Mouse (Mus musculus) stomach, embryonic 16.5 days (tissue): ENCODE measurements around the gene Fndc9. TPM values are rescaled to one million over a fixed set of nuclear protein-coding genes. Genes with fewer than 3 reads are reported as not detected.
A peak's percentile ranks its signal among the peaks of the same experiment; 100 is the strongest.

Experiments used
- ATAC-seq: fragments of 200-750 bp; cut with Nextera tagmentation; 2 replicates; pipeline ENCODE4 v1.8.0; 2017; ENCODE audit warnings: moderate number of reproducible peaks, moderate TSS enrichment; ENCODE audit not compliant: insufficient read depth, low FRiP score
- H3K27ac ChIP-seq: fragments of 300-500 bp; sonication (generic); 2 replicates; pipeline ENCODE4 v1.5.1; 2014; ENCODE audit warnings: low read length
- H3K27me3 ChIP-seq: fragments of 300-500 bp; sonication (generic); 2 replicates; pipeline ENCODE4 v1.6.1; 2014; ENCODE audit warnings: low read length, control low read depth, mixed read lengths; ENCODE audit not compliant: control insufficient read depth, insufficient read depth
- H3K36me3 ChIP-seq: fragments of 300-500 bp; sonication (generic); 2 replicates; pipeline ENCODE4 v1.6.1; 2014; ENCODE audit warnings: low read length; ENCODE audit not compliant: control insufficient read depth, insufficient read depth
- H3K4me1 ChIP-seq: fragments of 300-500 bp; sonication (generic); 2 replicates; pipeline ENCODE4 v1.6.1; 2014; ENCODE audit warnings: low read length, control low read depth, mixed read lengths; ENCODE audit not compliant: control insufficient read depth, insufficient read depth
- H3K4me2 ChIP-seq: fragments of 300-500 bp; sonication (generic); 2 replicates; pipeline ENCODE4 v1.6.1; 2014; ENCODE audit warnings: low read depth, low read length, mixed read lengths
- H3K4me3 ChIP-seq: fragments of 300-500 bp; sonication (generic); replicated peaks from 2 replicates; pipeline ENCODE4 v1.5.1; 2014; ENCODE audit warnings: mild to moderate bottlenecking, low read length
- H3K9ac ChIP-seq: fragments of 300-500 bp; sonication (generic); 2 replicates; pipeline ENCODE4 v1.6.1; 2014; ENCODE audit warnings: low read length
- H3K9me3 ChIP-seq: fragments of 300-500 bp; sonication (generic); replicated peaks from 2 replicates; pipeline ENCODE4 v1.6.1; 2016; ENCODE audit warnings: low read length, control low read depth; ENCODE audit not compliant: control insufficient read depth
- WGBS: fragments of 180-500 bp; shearing (Covaris S2); extraction: QIAGEN DNeasy Blood & Tissue Kit; methylation state at CpG from one replicate; pipeline ENCODE4 v1.1.7; 2014; 5-methylcytosine and 5-hydroxymethylcytosine counted together
- polyA plus RNA-seq: library from polyadenylated mRNA; unstranded; fragments of >200 nt; fragmentation: Nextera tagmentation; extraction: Ambion mirVana; gene quantifications from 2 replicates; pipeline ENCODE4 v1.2.1, GENCODE M21; 2015

Gene Fndc9
- polyA plus RNA-seq, 1 experiment from 2014 or later: 0.27 TPM

DNA sequence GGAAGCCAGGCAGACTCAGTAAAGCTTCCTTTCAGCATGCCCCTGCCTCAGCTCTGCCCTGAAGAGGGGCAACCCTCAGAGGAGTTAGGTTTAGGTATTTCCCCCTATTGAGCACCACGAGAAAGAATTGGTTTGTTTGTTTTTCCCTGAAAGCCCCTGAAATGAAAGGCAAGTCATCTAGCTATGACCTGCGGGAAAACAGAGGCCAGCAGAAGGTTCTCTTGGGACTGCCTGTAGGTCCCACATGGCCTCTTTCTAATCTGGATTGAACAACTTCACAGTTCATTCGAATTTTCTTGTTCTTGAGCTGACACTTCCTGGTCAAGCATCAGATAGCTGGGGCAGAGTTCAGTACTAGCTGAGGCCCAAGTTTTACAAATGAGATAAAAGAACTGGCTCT, 23.5 kb upstream of the Fndc9 start:
- Histone ChIP-seq H3K27ac (peak overlapping the region; percentile 60), H3K9me3 (no peaks in the 10 kb centered on the region), H3K27me3 (no peaks in the 10 kb centered on the region), H3K36me3 (no peaks in the 10 kb centered on the region), H3K4me2 (no peak overlapping the region), H3K9ac (peak overlapping the region; percentile 45), H3K4me1 (peaks cover 41% of the 10 kb centered on the region), H3K4me3 (no peak overlapping the region)
- WGBS: 28% methylated on average over 3 of the region's 3 CpGs
- no peak for ATAC-seq

DNA sequence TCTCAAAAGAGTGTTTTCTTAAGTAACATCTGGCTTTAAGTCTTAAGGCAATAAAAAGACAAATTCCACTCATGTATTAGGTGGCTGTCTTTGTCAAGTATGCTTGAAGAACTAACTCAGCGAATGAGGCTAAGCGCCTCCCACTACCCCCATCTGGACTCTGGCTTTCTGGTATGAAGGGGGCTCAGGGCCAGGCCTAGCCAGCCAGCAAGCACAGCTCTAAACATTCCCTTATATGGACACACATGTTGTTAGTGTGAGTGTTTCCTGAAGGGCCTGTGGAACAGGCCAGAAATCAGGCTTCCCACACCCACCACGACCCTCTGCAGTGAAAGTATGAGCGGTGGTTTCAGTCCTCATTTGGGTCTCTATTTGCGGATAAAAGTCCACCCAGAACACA, 21.5 kb upstream of the Fndc9 start:
- Histone ChIP-seq H3K27me3 (no peaks in the 10 kb centered on the region), H3K36me3 (no peaks in the 10 kb centered on the region), H3K4me1 (peaks cover 41% of the 10 kb centered on the region), H3K9me3 (no peaks in the 10 kb centered on the region), H3K9ac (peak overlapping the region; percentile 64; the same call in 1 of the 2 replicates), H3K4me3 (no peak overlapping the region), H3K27ac (peak overlapping the region; percentile 98), H3K4me2 (no peak overlapping the region; the same call in 1 of the 2 replicates)
- peak; percentile 90 for ATAC-seq
- WGBS: 40% methylated on average over 5 of the region's 5 CpGs

GRCm38 (mm10) chr11:46214368-46215230, 20.7 kb upstream of the Fndc9 start:
- Histone ChIP-seq H3K27ac (peak overlapping the region; percentile 98), H3K9ac (peak overlapping the region; percentile 64), H3K4me3 (no peak overlapping the region), H3K36me3 (no peaks in the 10 kb centered on the region), H3K9me3 (no peaks in the 10 kb centered on the region), H3K4me2 (peak overlapping the region; percentile 32), H3K4me1 (peaks cover 40% of the 10 kb centered on the region), H3K27me3 (no peaks in the 10 kb centered on the region)
- 24% methylated on average over 14 of the region's 14 CpGs for WGBS
- peak; percentile 30 for ATAC-seq

- peak; percentile 61; the same call in 1 of the 2 replicates for ATAC-seq
- no peaks in the 10 kb centered on the region for H3K27me3 ChIP-seq
- peak overlapping the region; percentile 32 for H3K4me2 ChIP-seq
- H3K4me3 ChIP-seq: no peak overlapping the region
- peak overlapping the region; percentile 98 for H3K27ac ChIP-seq
- H3K4me1 ChIP-seq: peaks cover 36% of the 10 kb centered on the region
- H3K36me3 ChIP-seq: no peaks in the 10 kb centered on the region
- WGBS: 13% methylated on average over 3 of the region's 3 CpGs
- peak overlapping the region; percentile 64 for H3K9ac ChIP-seq
- no peaks in the 10 kb centered on the region for H3K9me3 ChIP-seq
Observed at GRCm38 (mm10) chr11:46215354-46215753, 20.0 kb upstream of the Fndc9 start.

- Histone ChIP-seq H3K9ac (no peak overlapping the region), H3K4me3 (no peak overlapping the region), H3K4me1 (peaks cover 32% of the 10 kb centered on the region), H3K9me3 (no peaks in the 10 kb centered on the region), H3K36me3 (no peaks in the 10 kb centered on the region), H3K27ac (no peak overlapping the region), H3K27me3 (no peaks in the 10 kb centered on the region), H3K4me2 (no peak overlapping the region)
- 71% methylated on average over 7 of the region's 7 CpGs for WGBS
- no peak for ATAC-seq
Observed at GRCm38 (mm10) chr11:46216669-46217068, 18.7 kb upstream of the Fndc9 start.

GRCm38 (mm10) chr11:46217686-46218085, 17.6 kb upstream of the Fndc9 start:
- no peak for ATAC-seq
- H3K9me3 ChIP-seq: no peaks in the 10 kb centered on the region
- WGBS: 88% methylated on average over 9 of the region's 9 CpGs
- no peak overlapping the region for H3K9ac ChIP-seq
- peaks cover 24% of the 10 kb centered on the region for H3K4me1 ChIP-seq
- no peak overlapping the region for H3K4me2 ChIP-seq
- H3K27me3 ChIP-seq: no peaks in the 10 kb centered on the region
- H3K4me3 ChIP-seq: no peak overlapping the region
- no peak overlapping the region for H3K27ac ChIP-seq
- H3K36me3 ChIP-seq: no peaks in the 10 kb centered on the region

DNA sequence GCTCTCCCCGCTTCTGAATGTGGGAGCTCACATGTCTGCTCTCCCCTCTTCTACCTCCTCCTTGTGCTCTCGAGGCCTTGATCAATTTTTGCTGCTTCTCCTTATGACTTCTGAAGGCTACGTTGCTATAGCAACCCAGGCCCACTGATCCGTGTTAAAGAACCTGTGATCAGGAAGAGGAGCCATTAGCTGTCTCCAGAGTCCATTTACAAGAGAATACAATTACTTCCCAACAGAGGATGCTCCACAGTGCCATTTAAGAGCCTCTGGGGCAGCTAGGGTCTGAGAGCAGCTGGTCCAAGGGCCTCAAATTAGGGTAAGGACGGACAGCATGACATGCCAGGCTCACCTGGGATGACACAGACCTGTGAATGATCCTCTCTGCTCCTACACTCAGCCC, 16.7 kb upstream of the Fndc9 start:
- H3K4me1 ChIP-seq: peaks cover 15% of the 10 kb centered on the region
- H3K27ac ChIP-seq: no peak overlapping the region
- H3K4me2 ChIP-seq: no peak overlapping the region
- H3K36me3 ChIP-seq: no peaks in the 10 kb centered on the region
- 47% methylated on average over 5 of the region's 5 CpGs for WGBS
- ATAC-seq: no peak
- no peak overlapping the region for H3K4me3 ChIP-seq
- no peaks in the 10 kb centered on the region; the same call in 1 of the 2 replicates for H3K9me3 ChIP-seq
- no peaks in the 10 kb centered on the region for H3K27me3 ChIP-seq
- no peak overlapping the region for H3K9ac ChIP-seq

DNA sequence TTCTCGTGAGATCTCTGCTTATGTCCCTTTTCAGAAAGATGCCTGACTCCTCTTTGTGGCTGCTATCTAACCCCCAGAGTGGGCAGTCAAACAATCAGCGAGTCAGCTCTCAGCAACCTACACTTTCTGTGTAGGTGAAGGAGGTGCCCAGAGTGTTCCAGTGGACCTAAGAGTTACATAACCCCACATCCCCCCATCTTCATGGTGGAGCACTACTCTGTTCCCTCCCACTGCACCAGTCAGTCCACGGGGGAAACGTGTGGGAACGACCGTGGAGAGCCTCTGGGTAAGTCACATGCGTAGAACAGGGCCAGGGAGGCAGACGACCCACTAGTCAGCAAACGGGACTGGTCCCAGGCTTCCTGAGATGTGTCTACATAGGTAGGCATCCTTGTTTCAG, 16.0 kb upstream of the Fndc9 start:
- H3K4me1 ChIP-seq: peaks cover 8% of the 10 kb centered on the region
- no peak for ATAC-seq
- H3K27me3 ChIP-seq: no peaks in the 10 kb centered on the region
- H3K9ac ChIP-seq: no peak overlapping the region
- no peaks in the 10 kb centered on the region for H3K36me3 ChIP-seq
- no peak overlapping the region for H3K4me2 ChIP-seq
- 85% methylated on average over 9 of the region's 9 CpGs for WGBS
- H3K4me3 ChIP-seq: no peak overlapping the region
- H3K9me3 ChIP-seq: no peaks in the 10 kb centered on the region; the same call in 1 of the 2 replicates
- no peak overlapping the region for H3K27ac ChIP-seq

DNA sequence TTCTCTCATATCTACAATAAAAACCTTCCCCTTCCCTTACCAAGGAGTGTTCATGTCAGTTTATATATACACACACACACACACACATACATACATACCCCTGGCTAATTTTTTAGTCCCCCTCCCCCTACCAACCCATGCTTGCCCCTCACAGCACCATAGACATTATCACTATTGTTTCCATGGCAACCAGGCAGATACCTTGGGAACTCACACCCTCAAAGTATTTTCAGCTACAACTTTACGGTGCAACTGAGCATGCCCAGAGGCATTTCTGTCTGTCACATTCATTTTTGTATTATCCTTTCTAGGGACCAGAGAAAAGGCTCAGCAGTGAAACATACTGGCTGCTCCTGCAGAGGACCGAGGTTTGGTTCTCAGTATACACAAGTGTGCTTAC, 15.1 kb upstream of the Fndc9 start:
- no peaks in the 10 kb centered on the region; the same call in 1 of the 2 replicates for H3K9me3 ChIP-seq
- no peaks in the 10 kb centered on the region for H3K27me3 ChIP-seq
- H3K27ac ChIP-seq: no peak overlapping the region
- peaks cover under 1% of the 10 kb centered on the region for H3K4me1 ChIP-seq
- ATAC-seq: no peak
- WGBS: 73% methylated on average over 2 of the region's 2 CpGs
- H3K4me2 ChIP-seq: no peak overlapping the region
- no peak overlapping the region for H3K9ac ChIP-seq
- H3K4me3 ChIP-seq: no peak overlapping the region
- H3K36me3 ChIP-seq: no peaks in the 10 kb centered on the region
